Mouse (Mus musculus) cerebellum, postnatal 10 days (tissue): ENCODE data around the gene Alkal2.

Experiments used
- DNase-seq, 2 experiments: peaks; one replicate each; pipeline ENCODE4 v3.0.0; 2021; ENCODE audit warnings: mixed read lengths in 2 of 2

Gene Alkal2

DNA sequence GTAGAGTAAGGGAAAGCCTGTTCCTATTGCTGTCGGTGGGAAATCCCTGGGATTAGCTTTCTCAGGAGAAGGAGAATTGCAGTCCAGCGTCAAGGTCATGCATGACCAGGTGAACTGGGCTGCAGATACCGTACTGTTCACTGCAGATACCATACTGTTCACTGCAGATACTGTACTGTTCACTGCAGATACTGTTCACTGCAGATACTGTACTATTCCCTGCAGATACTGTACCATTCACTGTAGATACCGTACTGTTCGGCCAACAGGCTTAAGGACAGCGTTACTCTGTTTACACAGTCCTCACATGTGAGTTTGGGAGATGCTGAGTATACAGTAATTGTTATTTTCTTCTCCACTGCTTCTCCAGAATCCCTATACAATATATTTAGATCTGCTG, 44.1 kb downstream of the Alkal2 start:
- DNase-seq = no peak

DNA sequence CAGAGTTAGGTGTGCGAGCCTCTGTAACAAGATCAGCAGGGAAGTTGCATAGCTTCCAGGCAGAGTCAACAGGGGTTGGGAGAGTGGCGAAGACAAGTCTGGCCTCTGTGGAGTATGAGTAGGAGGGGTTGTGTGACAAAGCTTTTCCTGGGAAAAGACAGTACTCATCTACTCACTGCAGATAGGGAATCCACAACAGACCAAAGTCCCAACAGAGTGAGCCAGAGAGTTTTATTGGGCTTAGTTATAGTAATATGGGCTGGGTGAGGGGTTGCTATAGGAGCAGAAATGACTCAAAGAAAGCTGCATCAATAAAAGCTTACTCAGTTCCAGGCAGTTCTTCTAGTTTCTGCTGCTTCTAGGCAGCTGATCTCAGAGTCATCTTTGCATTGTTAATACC, 49.2 kb downstream of the Alkal2 start:
- DNase-seq = no peak

DNA sequence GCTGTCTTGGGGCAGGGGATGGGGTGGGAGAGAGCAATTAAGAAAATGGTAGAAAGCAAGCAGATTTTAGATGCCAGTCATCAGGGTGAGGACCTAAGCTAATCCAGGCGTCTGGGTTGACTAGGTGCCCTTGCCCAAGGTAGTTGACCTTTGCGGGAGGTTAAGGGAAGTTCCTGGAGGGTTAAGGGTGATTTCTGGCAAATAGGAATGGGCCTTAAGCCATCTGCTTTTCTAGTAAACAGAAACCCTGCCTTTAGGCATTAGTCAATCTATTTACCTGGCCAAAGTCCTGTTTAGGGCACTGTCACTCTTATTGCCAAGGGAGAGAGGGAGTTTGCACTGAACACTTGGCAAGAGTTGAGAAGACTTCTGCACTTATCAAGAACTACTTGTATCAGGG, 52.8 kb downstream of the Alkal2 start:
- no peak for DNase-seq
